Mouse (Mus musculus): ENCODE data around the gene A530064D06Rik.

GRCm38 (mm10) chr17:48215429-48215828 is 48.4 kb upstream of the A530064D06Rik start:
- TF ChIP-seq CTCF (IDR thresholded peaks at IDR 0.05; ENCODE audit: control insufficient read depth, insufficient read depth, insufficient replicate concordance, low read depth, low read length) (no peak), POLR2A (IDR thresholded peaks at IDR 0.05; ENCODE audit: control insufficient read depth, low read depth, low read length) (no peak)
